Mouse (Mus musculus) telencephalon, adult 2 months (tissue): ENCODE data around the gene Mapt.
"Not testable (repeated sequence)": the region's sequence is repeated elsewhere in the genome, so short reads cannot be mapped to it uniquely, and the experiment has no call there.

Source experiments
- DNase-seq: peaks from one replicate; pipeline ENCODE4 v3.0.0-alpha.2; 2011; ENCODE audit warnings: low read depth, low spot score

Mapt gene

GRCm38 (mm10) chr11:104231041-104231911 is at the start of gene Mapt:
Gene Mapt, plus strand, starts transcription at chr11:104231390.
- DNase-seq = no peak

GRCm38 (mm10) chr11:104182141-104182540 is 49.0 kb upstream of the Mapt start:
- no peak for DNase-seq

- DNase-seq = no peak
These were observed 44.9 kb upstream of the Mapt start, which contains the start of gene Sppl2c for GRCm38 (mm10) chr11:104186135-104186836. Gene Sppl2c, plus strand, starts transcription at chr11:104186327.

- DNase-seq = no peak
These were observed 44.4 kb upstream of the Mapt start for GRCm38 (mm10) chr11:104186837-104187150.

DNA sequence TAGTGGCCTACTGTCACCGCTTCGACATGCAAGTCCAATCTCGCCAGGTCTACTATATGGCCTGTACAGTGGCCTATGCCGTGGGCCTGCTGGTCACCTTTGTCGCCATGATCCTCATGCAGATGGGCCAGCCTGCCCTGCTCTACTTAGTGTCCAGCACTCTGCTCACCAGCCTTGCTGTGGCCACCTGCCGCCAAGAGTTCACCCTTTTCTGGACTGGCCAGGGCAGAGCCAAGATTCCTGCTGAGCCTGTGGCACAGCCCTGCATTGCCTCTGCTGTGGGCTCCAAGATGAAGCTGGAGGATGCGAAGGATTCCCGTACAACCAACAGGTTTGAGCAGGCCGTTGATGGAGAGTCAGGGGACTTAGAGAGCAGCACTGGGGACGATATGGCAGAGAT is 43.4 kb upstream of the Mapt start:
- no peak for DNase-seq

DNA sequence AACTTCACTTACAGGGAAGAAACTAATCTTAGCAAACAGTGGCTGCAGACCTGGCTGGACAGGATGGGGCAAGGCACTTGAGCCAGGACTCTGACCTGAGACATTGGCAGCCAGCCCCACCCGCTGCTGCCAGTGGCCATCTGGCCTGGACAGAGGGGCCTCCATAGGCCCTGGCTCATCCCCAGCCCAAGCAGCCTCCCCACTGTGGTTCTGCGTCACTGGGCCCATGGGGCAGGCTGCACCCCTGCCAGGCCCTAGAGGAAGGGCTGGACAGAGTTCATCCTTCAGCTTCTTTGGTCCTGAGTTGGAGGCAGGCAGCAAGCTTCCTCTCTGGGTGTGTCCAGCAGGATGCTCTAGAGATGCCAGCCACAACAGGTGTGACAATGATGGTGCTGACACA is 41.2 kb upstream of the Mapt start:
- no peak for DNase-seq

- DNase-seq = no peak
These were observed 35.8 kb upstream of the Mapt start for GRCm38 (mm10) chr11:104195382-104195781.

- peak; percentile 84 for DNase-seq
These were observed 35.4 kb upstream of the Mapt start for GRCm38 (mm10) chr11:104195791-104196190.

DNA sequence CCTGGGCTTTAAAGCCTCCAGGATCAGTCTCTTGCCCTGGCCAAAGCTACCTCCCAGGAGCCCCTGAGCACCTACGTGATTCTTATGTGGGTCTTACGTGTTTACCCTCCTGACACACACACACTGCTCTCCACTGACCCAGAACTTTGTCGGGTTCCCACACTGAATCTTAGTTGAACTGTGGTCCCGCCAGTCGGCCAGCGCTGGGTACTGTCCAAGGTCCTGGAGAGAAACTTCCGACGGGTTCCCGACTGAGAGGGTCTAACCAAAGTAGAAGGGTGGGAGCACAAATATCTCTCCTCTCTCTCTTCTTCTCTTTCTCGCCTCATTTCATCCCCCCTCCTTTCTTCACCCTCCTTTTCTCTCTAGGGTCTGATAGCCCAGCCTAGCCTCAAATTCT is 33.3 kb upstream of the Mapt start:
- DNase-seq = no peak

GRCm38 (mm10) chr11:104203271-104203670 is 27.9 kb upstream of the Mapt start:
- no peak for DNase-seq

DNA sequence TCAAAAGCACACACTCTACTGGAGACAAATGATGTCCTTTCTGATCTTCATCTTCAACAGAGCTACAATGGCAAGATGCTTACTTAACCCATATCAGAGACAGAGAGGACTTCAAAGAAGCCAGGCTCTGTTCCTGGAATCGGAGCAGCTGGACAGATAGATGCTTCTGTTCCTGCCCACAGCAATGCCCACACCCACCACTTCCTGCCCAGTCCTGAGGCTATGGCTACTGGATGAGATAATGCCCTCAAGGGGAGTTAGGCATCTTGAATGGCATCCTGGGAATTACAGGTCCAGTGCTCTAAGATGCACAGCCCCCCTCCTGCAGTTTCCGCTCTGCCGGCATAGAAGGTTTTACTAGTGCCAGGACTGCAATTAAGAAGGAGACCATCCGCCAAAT is 24.6 kb upstream of the Mapt start:
- DNase-seq = no peak

DNA sequence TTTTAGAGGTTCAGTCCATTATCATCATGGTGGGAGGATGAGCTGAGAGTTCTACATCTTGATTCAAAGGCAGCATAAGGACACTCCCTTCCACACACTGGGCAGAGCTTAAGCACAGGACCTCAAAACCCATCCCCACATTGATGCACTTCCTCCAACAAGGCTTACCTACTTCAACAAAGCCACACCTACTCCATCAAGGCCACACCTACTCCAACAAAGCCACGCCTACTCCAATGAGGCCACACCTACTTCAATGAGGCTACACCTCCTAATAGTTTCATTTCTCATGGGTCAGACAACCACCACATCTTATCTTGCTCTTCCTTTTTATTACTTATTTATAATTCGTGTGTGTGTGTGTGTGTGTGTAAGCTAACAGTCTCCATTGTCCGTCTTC is 22.1 kb upstream of the Mapt start:
- DNase-seq = no peak

GRCm38 (mm10) chr11:104211251-104211650 is 19.9 kb upstream of the Mapt start:
- no peak for DNase-seq

DNA sequence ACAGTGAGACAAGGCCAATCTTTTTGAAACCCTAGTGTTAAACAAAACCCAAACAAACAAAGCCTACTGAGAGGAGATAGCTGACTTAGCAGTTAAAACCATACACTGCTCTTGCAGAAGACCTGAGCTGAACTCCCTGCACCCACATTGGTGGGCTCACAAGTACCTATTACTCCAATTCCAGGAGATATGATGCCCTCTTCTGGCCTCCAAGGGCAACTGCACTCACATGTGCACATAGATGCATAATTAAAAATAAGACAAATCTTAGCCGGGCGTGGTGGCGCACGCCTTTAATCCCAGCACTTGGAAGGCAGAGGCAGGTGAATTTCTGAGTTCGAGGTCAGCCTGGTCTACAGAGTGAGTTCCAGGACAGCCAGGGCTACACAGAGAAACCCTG is 17.1 kb upstream of the Mapt start:
- not testable (repeated sequence) for DNase-seq

GRCm38 (mm10) chr11:104218075-104218474 is 13.1 kb upstream of the Mapt start:
- no peak for DNase-seq

DNA sequence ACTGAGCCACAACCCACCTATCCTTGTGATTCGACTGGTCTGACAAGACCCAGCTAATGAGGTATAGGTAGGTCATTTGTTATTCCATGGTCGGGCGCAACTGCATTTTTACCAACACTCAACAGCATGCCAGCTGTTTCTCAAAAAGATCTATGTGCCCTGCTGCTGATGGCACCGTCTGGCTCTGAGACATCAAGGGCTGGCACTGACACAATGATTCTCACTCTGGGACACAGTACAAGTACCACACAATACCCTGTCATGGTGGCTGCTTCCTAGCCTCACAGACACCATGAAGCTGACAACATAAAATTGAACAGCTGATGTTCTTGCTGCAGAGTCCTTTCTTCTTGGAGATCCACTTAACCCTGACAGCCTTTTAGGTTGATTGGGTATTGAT is 10.9 kb upstream of the Mapt start:
- no peak for DNase-seq

DNA sequence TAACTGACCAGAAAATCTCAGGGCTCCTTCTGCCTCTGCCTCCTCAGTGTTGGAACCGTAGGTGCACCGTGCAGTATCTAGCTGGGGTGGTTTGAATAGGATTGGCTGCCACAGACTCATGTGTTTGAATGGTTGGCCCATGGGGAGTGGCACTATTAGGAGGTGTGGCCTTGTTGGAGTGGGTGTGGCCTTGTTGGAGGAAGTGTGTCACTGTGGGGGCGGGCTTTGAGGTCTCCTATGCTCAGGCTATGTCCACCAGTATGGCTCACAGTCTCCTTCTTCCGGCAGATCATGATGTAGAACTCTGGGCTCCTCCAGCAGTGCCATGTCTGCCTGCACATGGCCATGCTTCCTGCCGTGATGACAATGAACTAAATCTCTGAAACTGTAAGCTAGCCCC is 9.4 kb upstream of the Mapt start:
- DNase-seq = no peak

DNA sequence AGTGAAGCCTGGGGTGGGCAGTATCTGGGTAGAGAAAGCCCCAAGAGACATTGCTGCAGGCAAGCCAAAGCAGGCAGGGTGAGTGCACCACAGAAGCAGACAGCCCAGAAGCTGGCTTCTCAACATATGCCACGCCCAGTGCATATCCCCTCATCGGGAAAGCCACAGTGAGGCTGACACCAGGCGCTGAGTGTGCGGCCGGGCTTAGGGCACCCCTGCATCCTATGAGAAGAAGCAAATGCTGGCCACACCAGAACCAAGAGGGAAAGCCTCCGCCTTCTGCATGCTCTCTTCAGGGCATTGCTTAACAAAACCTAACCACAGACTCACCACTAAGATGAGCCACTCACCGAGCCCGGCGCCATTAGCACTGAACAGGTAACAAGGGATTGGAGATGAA is 7.9 kb upstream of the Mapt start:
- DNase-seq = no peak

- no peak for DNase-seq
These were observed 1.8 kb upstream of the Mapt start for GRCm38 (mm10) chr11:104229391-104229790.

DNA sequence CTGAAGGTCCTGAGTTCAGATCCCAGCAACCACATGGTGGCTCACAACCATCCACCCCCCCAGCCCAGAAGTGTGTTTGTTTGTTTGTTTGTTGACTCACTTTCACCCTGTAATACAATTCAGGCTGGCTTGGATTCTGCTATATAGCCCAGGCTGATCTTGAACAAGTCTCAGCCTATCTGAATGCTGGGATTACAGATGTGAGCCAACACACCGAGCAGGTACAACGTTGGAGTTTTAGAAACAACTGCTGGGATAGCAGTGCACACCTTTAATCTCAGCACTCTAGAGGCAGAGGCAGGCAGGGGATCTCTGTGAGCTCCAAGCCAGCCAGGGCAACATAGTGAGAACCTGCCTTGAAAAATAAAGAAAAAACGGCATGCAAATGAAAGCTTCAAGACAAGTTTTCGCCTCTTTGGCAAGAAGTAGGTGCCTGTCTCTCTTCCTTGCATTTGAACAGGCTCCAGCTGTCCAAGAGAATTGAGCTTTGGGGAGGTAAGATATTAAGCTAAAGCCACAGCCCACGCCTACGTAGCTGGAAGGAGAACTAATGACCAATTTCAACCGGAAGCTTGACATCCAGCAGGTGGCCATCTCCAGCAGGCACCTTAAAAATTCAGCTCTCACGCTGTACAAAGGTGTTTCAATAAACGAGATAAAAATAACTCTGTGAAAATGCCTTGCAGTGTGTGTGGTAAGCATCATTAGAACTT is 968 bp upstream of the Mapt start:
- no peak for DNase-seq

- DNase-seq = no peak
These were observed 1.2 kb downstream of the Mapt start for GRCm38 (mm10) chr11:104232141-104233061.
